Mouse (Mus musculus) megakaryocyte-erythroid progenitor cell, adult 5-6 weeks (primary cell): ENCODE measurements around the gene Kncn. TPM values are rescaled to one million over a fixed set of nuclear protein-coding genes. Genes with fewer than 3 reads are reported as not detected.

Experiments
- ATAC-seq: replicated peaks from 2 replicates; pipeline ENCODE4 v1.8.0; 2016; ENCODE audit warnings: mild to moderate bottlenecking, inconsistent platforms; ENCODE audit not compliant: severe bottlenecking, poor library complexity, low FRiP score, low TSS enrichment
- total RNA-seq, 2 experiments: library from RNA; stranded (forward) in 1 of 2; stranded (reverse) in 1 of 2; fragments of 200-1000, 215-1000 nt in 1 of 2; fragments of >200 nt in 1 of 2; fragmentation: Nextera tagmentation in 1 of 2; gene quantifications; 2 replicates each; pipeline ENCODE4 v1.2.3; 2014 to 2017

Kncn gene
- total RNA-seq, 2 experiments from 2014 or later = not detected

- ATAC-seq = no peak
These were observed 39.2 kb downstream of the Kncn start for GRCm38 (mm10) chr4:115923262-115923880.

GRCm38 (mm10) chr4:115927637-115928036, 43.4 kb downstream of the Kncn start:
- ATAC-seq = no peak

DNA sequence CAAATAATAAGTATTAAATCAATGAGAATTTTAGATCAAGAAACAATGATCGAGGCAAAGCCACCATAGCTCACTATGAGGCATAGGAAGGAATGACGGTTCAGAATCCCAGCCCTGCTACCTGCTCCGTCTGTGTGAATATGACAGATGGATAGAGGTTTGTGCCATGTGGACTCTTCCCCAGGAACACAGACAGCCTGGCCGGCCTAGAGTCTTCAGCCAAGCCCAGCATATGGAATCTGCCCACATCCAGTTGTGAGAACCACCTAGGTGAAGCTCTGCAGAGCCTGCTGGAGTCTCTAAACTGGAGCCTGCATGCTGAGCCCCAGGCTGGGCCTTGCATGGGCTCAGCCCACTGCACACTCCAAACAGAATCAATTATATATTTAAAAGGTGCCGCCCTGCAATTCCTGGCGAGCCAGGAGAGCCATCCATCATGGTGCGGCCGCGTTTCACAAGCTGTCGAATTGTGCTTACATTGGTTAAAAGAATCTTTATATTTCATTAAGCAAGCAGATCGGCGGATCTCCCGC, 47.4 kb downstream of the Kncn start:
- no peak for ATAC-seq

- no peak for ATAC-seq
These were observed 51.8 kb downstream of the Kncn start for GRCm38 (mm10) chr4:115935835-115936581.

GRCm38 (mm10) chr4:115936646-115937045, 52.4 kb downstream of the Kncn start:
- no peak for ATAC-seq

GRCm38 (mm10) chr4:115937061-115937976, 53.1 kb downstream of the Kncn start:
- no peak for ATAC-seq

GRCm38 (mm10) chr4:115938276-115939160, 54.3 kb downstream of the Kncn start:
- no peak for ATAC-seq

Other genes with a start within 250 kb of the Kncn start
- not detected in 2 replicates for gene Cyp4b1, start 236.7 kb upstream of the Kncn start, total RNA-seq (2014; fragmentation: Nextera tagmentation)
- gene Cyp4b1, start 236.7 kb upstream of the Kncn start, total RNA-seq (2017) = not detected in 2 replicates
- 39.7 and 45.7 TPM in 2 replicates for gene Efcab14, start 146.7 kb upstream of the Kncn start, total RNA-seq (2014; fragmentation: Nextera tagmentation)
- gene Efcab14, start 146.7 kb upstream of the Kncn start, total RNA-seq (2017) = 34.2 and 41.0 TPM in 2 replicates
- not detected in 2 replicates for gene Tex38, start 103.4 kb upstream of the Kncn start, total RNA-seq (2014; fragmentation: Nextera tagmentation)
- not detected in 2 replicates for gene Tex38, start 103.4 kb upstream of the Kncn start, total RNA-seq (2017)
- 13.2 and 17.2 TPM in 2 replicates for gene Atpaf1, start 99.6 kb upstream of the Kncn start, total RNA-seq (2014; fragmentation: Nextera tagmentation)
- 16.5 and 17.8 TPM in 2 replicates for gene Atpaf1, start 99.6 kb upstream of the Kncn start, total RNA-seq (2017)
- 7.0 and 9.8 TPM in 2 replicates for gene Mob3c, start 56.3 kb upstream of the Kncn start, total RNA-seq (2014; fragmentation: Nextera tagmentation)
- 14.2 and 19.3 TPM in 2 replicates for gene Mob3c, start 56.3 kb upstream of the Kncn start, total RNA-seq (2017)
- gene Mknk1, start 45.2 kb upstream of the Kncn start, total RNA-seq (2014; fragmentation: Nextera tagmentation) = 31.4 and 41.8 TPM in 2 replicates
- gene Mknk1, start 45.2 kb upstream of the Kncn start, total RNA-seq (2017) = 57.6 and 58.8 TPM in 2 replicates
- not detected in 2 replicates for gene 6430628N08Rik, start 6.3 kb downstream of the Kncn start, total RNA-seq (2014; fragmentation: Nextera tagmentation)
- not detected in 2 replicates for gene 6430628N08Rik, start 6.3 kb downstream of the Kncn start, total RNA-seq (2017)
- not detected in 2 replicates for gene Dmbx1, start 55.5 kb downstream of the Kncn start, total RNA-seq (2014; fragmentation: Nextera tagmentation)
- gene Dmbx1, start 55.5 kb downstream of the Kncn start, total RNA-seq (2017) = not detected in 2 replicates
- 1.4 and 5.0 TPM in 2 replicates for gene Faah, start 133.5 kb downstream of the Kncn start, total RNA-seq (2014; fragmentation: Nextera tagmentation)
- gene Faah, start 133.5 kb downstream of the Kncn start, total RNA-seq (2017) = 0.85 and 2.3 TPM in 2 replicates
- gene Nsun4, start 169.5 kb downstream of the Kncn start, total RNA-seq (2014; fragmentation: Nextera tagmentation) = 11.5 and 12.5 TPM in 2 replicates
- gene Nsun4, start 169.5 kb downstream of the Kncn start, total RNA-seq (2017) = 11.2 and 12.5 TPM in 2 replicates
- 1,038 and 1,202 TPM in 2 replicates for gene Uqcrh, start 190.7 kb downstream of the Kncn start, total RNA-seq (2014; fragmentation: Nextera tagmentation)
- 483 and 550 TPM in 2 replicates for gene Uqcrh, start 190.7 kb downstream of the Kncn start, total RNA-seq (2017)
- 29.8 and 30.8 TPM in 2 replicates for gene Lrrc41, start 190.9 kb downstream of the Kncn start, total RNA-seq (2014; fragmentation: Nextera tagmentation)
- gene Lrrc41, start 190.9 kb downstream of the Kncn start, total RNA-seq (2017) = 16.4 and 20.6 TPM in 2 replicates
- gene Rad54l, start 239.3 kb downstream of the Kncn start, total RNA-seq (2014; fragmentation: Nextera tagmentation) = 49.4 and 50.1 TPM in 2 replicates
- 23.0 and 35.2 TPM in 2 replicates for gene Rad54l, start 239.3 kb downstream of the Kncn start, total RNA-seq (2017)
- 26.4 and 31.7 TPM in 2 replicates for gene Pomgnt1, start 239.4 kb downstream of the Kncn start, total RNA-seq (2014; fragmentation: Nextera tagmentation)
- 15.0 and 26.1 TPM in 2 replicates for gene Pomgnt1, start 239.4 kb downstream of the Kncn start, total RNA-seq (2017)